Mouse (Mus musculus): ENCODE data around the gene Wipi1. TPM values are rescaled to one million over a fixed set of nuclear protein-coding genes. Genes with fewer than 3 reads are reported as not detected.

Gene Wipi1
- total and polyA plus RNA-seq, 3 experiments, result 1.8 to 2.2 (median 2.0) TPM

GRCm38 (mm10) chr11:109560793-109561257 is 50.9 kb downstream of the Wipi1 start (continued):
- TF ChIP-seq UBTF (IDR thresholded peaks at IDR 0.05; ENCODE audit: low read depth, low read length) (no peak), MAFK (IDR thresholded peaks at IDR 0.05; ENCODE audit: insufficient replicate concordance, low read length) (peak; percentile 38; the same call in 1 of the 2 replicates), HCFC1 (IDR thresholded peaks at IDR 0.05; ENCODE audit: low read depth, low read length) (peak; percentile 56), POLR2AphosphoS2 (IDR thresholded peaks at IDR 0.05; ENCODE audit: low read depth, low read length) (no peak), SMC3 (IDR thresholded peaks at IDR 0.05; ENCODE audit: low read depth, low read length) (peak; percentile 93), RAD21 (IDR thresholded peaks at IDR 0.05; ENCODE audit: low read depth, low read length) (peak; percentile 91), MAX (IDR thresholded peaks at IDR 0.05; ENCODE audit: low read length) (peak; percentile 67), ZKSCAN1 (IDR thresholded peaks at IDR 0.05; ENCODE audit: borderline replicate concordance, low read depth, low read length) (no peak), JUND (conservative IDR thresholded peaks at IDR 0.05; ENCODE audit: low read depth, low read length) (peak; percentile 44; the same call in 1 of the 2 replicates), MAZ (IDR thresholded peaks at IDR 0.05; ENCODE audit: low read depth, low read length) (peak; percentile 84), RCOR1 (conservative IDR thresholded peaks at IDR 0.05; ENCODE audit: low read depth, low read length) (0 out of 2 replicates have a peak, but pooled peaks have one; percentile 69)

- H3K36me3 ChIP-seq (replicated peaks in 1 of 2; ENCODE audit: control insufficient read depth in 1 of 2, insufficient read depth in 1 of 2, low read length in 1 of 2), result no peaks in the 10 kb centered on the region
- H3K27me3 ChIP-seq (replicated peaks), result no peaks in the 10 kb centered on the region
- dilution Hi-C loops (cut with MboI; ENCODE audit: extremely low pct_ligation_motif_present, extremely low pct_unique_long_range_greater_than_20kb, low sequenced_read_pairs) (no loop called here), in situ Hi-C loops (cut with MboI; ENCODE audit: low pct_ligation_motif_present, low pct_unique_long_range_greater_than_20kb, low sequenced_read_pairs) (no loop called here)
- no peak overlapping the region for H3K9ac ChIP-seq (ENCODE audit: insufficient read depth, low read depth)
- no peak for DNase-seq (ENCODE audit: extremely low read depth)
- H3K9me3 ChIP-seq (replicated peaks; ENCODE audit: low read length), result no peaks in the 10 kb centered on the region
- no peak overlapping the region for H3K27ac ChIP-seq (ENCODE audit: insufficient read depth, low read depth)
- H3K79me2 ChIP-seq (replicated peaks; ENCODE audit: control insufficient read depth, extremely low read depth, insufficient read depth, poor library complexity, severe bottlenecking), result no peaks in the 10 kb centered on the region
- no peak for TF ChIP-seq NRF1 (IDR thresholded peaks at IDR 0.05; ENCODE audit: low read depth, low read length)
- no peak for TF ChIP-seq ZMIZ1 (IDR thresholded peaks at IDR 0.05; ENCODE audit: low read depth, low read length)
- TF ChIP-seq NELFE (IDR thresholded peaks at IDR 0.05; ENCODE audit: low read depth, low read length), result no peak
- TF ChIP-seq POLR2AphosphoS2 (IDR thresholded peaks at IDR 0.05; ENCODE audit: low read depth, low read length), result no peak
- TF ChIP-seq USF1 (IDR thresholded peaks at IDR 0.05; ENCODE audit: low read depth, low read length), result no peak
- TF ChIP-seq CHD2 (IDR thresholded peaks at IDR 0.05; ENCODE audit: low read length), result no peak
- TF ChIP-seq ZKSCAN1 (IDR thresholded peaks at IDR 0.05; ENCODE audit: borderline replicate concordance, low read depth, low read length), result no peak
- no peak for TF ChIP-seq USF2 (conservative IDR thresholded peaks at IDR 0.05; ENCODE audit: low read depth, low read length)
- TF ChIP-seq CTCF (conservative IDR thresholded peaks at IDR 0.05 in 1 of 2, IDR thresholded peaks at IDR 0.05 in 1 of 2; ENCODE audit: low read depth in 2 of 2, low read length in 2 of 2), result no peak
- TF ChIP-seq ZC3H11A (IDR thresholded peaks at IDR 0.05; ENCODE audit: low read depth, low read length), result no peak
- TF ChIP-seq KAT2A (IDR thresholded peaks at IDR 0.05; ENCODE audit: insufficient replicate concordance, low read length), result no peak
- no peak for TF ChIP-seq RCOR1 (conservative IDR thresholded peaks at IDR 0.05; ENCODE audit: low read depth, low read length)
- no peak for TF ChIP-seq TCF12 (IDR thresholded peaks at IDR 0.05; ENCODE audit: low read depth, low read length)
- TF ChIP-seq HCFC1 (IDR thresholded peaks at IDR 0.05; ENCODE audit: low read depth, low read length), result no peak
- no peak for TF ChIP-seq GABPA (IDR thresholded peaks at IDR 0.05; ENCODE audit: insufficient replicate concordance, low read depth, low read length)
- no peak for TF ChIP-seq PAX5 (IDR thresholded peaks at IDR 0.05; ENCODE audit: low read length)
- TF ChIP-seq SMC3 (IDR thresholded peaks at IDR 0.05; ENCODE audit: low read depth, low read length), result no peak
- peaks cover 0 to 28% of the 10 kb centered on the region in 2 experiments; a peak in 3 of 4 replicates for H3K4me1 ChIP-seq (ENCODE audit: control insufficient read depth in 1 of 2, insufficient read depth in 2 of 2)
- H3K4me3 ChIP-seq (replicated peaks in 1 of 3; ENCODE audit: low read depth in 2 of 3, low read length in 2 of 3, poor library complexity in 1 of 3), result no peak overlapping the region
- H3K4me2 ChIP-seq (ENCODE audit: insufficient read depth, low read depth, poor library complexity, severe bottlenecking), result no peak overlapping the region
These were observed 52.5 kb downstream of the Wipi1 start for GRCm38 (mm10) chr11:109559241-109559640.
